9 mouse cellular contexts compared by ENCODE assay signal in genomic region chr7:25206094-25206830, GRCm38 (mm10). TPM values are rescaled to one million over a fixed set of nuclear protein-coding genes. Genes with fewer than 3 reads are reported as not detected.
A peak's percentile ranks its signal among the peaks of the same experiment; 100 is the strongest.
DNase-seq lines count a peak whose midpoint lies in the region; ATAC-seq lines count a peak whose summit lies in the region.
"Had no signal": no experiment of that assay in that cellular context is flagged by ENCODE, and none has a peak within 500 bp of the region (broad histone marks: within the 10 kb centered on the region; RNA-seq: fewer than 3 reads in every experiment).

No protein-coding gene starts in this region.

- H3K27me3 ChIP-seq in splenic B cell, adult 2 months (ENCODE audit: control insufficient read depth, insufficient read depth, low read length, poor library complexity, severe bottlenecking), result no peaks in the 10 kb centered on the region

- peaks cover 9% of the 10 kb centered on the region for H3K36me3 ChIP-seq in splenic B cell, adult 2 months (ENCODE audit: control insufficient read depth, insufficient read depth, low read length, poor library complexity, severe bottlenecking)

- no peak for ATAC-seq in cerebellum, adult (ENCODE audit: insufficient number of reproducible peaks, low FRiP score, low TSS enrichment)
- ATAC-seq in granulocyte monocyte progenitor cell, adult 5-6 weeks (replicated peaks; ENCODE audit: poor library complexity, severe bottlenecking), result 0 out of 2 replicates have a peak, but pooled peaks have one; percentile 4

- peak; percentile 64 for DNase-seq in cerebellum, adult 18-20 months
- peak; percentile 7 to 39 for DNase-seq in spleen, postnatal 10 days (ENCODE audit: low spot score in 2 of 2)
- no peak for DNase-seq in spleen, adult 18-20 months
- peak; percentile 43 for DNase-seq in splenic B cell, adult 2 months (ENCODE audit: low read depth, low spot score)
- DNase-seq in right cerebral cortex, adult 2 months (ENCODE audit: low spot score in 2 of 2), result no peak
- no peak for DNase-seq in layer of hippocampus, postnatal 25 days (ENCODE audit: extremely low spot score in 1 of 2, low spot score in 1 of 2)
- DNase-seq: kidney, adult 11 months had no signal

RNA-seq across cellular contexts. Expression of gene Dedd2, which starts 14.2 kb away (rescaled TPM):
- total RNA-seq in granulocyte monocyte progenitor cell, adult 5-6 weeks (2014; fragmentation: Nextera tagmentation), result 13.5 and 22.0 TPM in 2 replicates
- total RNA-seq in granulocyte monocyte progenitor cell, adult 5-6 weeks (2017), result 16.9 and 18.4 TPM in 2 replicates
- 10 to 100 TPM; 24.0 to 26.4 TPM for total RNA-seq in layer of hippocampus, postnatal 25 days (2021)

RNA-seq across cellular contexts. Expression of gene Zfp526, which starts 15.0 kb away (rescaled TPM):
- total RNA-seq in granulocyte monocyte progenitor cell, adult 5-6 weeks (2014; fragmentation: Nextera tagmentation), result 9.8 and 10.0 TPM in 2 replicates
- total RNA-seq in granulocyte monocyte progenitor cell, adult 5-6 weeks (2017), result 4.9 and 5.2 TPM in 2 replicates
- 10 to 100 TPM; 10.5 to 12.4 TPM for total RNA-seq in layer of hippocampus, postnatal 25 days (2021)

RNA-seq across cellular contexts. Expression of gene Pou2f2, which starts 26.7 kb away (rescaled TPM):
- 18.4 and 26.6 TPM in 2 replicates for total RNA-seq in granulocyte monocyte progenitor cell, adult 5-6 weeks (2014; fragmentation: Nextera tagmentation)
- total RNA-seq in granulocyte monocyte progenitor cell, adult 5-6 weeks (2017), result 5.0 and 5.1 TPM in 2 replicates
- total RNA-seq in layer of hippocampus, postnatal 25 days (2021), result 10 to 100 TPM in 1 of 2 experiments, 1 to 10 TPM in 1; 7.1 to 11.8 TPM

RNA-seq across cellular contexts. Expression of gene Gsk3a, which starts 31.4 kb away (rescaled TPM):
- total RNA-seq in granulocyte monocyte progenitor cell, adult 5-6 weeks (2014; fragmentation: Nextera tagmentation), result 76.4 and 110 TPM in 2 replicates
- 41.8 and 45.8 TPM in 2 replicates for total RNA-seq in granulocyte monocyte progenitor cell, adult 5-6 weeks (2017)
- 100 to 1,000 TPM; 195 to 200 TPM for total RNA-seq in layer of hippocampus, postnatal 25 days (2021)

RNA-seq across cellular contexts. Expression of gene Erf, which starts 44.3 kb away (rescaled TPM):
- total RNA-seq in granulocyte monocyte progenitor cell, adult 5-6 weeks (2014; fragmentation: Nextera tagmentation), result 10.5 and 10.7 TPM in 2 replicates
- 5.3 and 6.0 TPM in 2 replicates for total RNA-seq in granulocyte monocyte progenitor cell, adult 5-6 weeks (2017)
- 10 to 100 TPM; 44.4 to 51.1 TPM for total RNA-seq in layer of hippocampus, postnatal 25 days (2021)

Comparison
In these comparisons a context has a peak if more than half of its experiments do, and no peak if none do; other contexts are left out.
1. DNase-seq: peak in cerebellum, adult 18-20 months (2 of 2), spleen, postnatal 10 days (2 of 2) and splenic B cell, adult 2 months (single experiment); none in spleen, adult 18-20 months (0 of 2), right cerebral cortex, adult 2 months (0 of 2) and layer of hippocampus, postnatal 25 days (0 of 2).